23 mouse cellular contexts compared by ENCODE assay signal in genomic region chr6:39675081-39675480, GRCm38 (mm10). TPM values are rescaled to one million over a fixed set of nuclear protein-coding genes. Genes with fewer than 3 reads are reported as not detected.
A peak's percentile ranks its signal among the peaks of the same experiment; 100 is the strongest.
DNase-seq lines count a peak whose midpoint lies in the region; ATAC-seq and TF ChIP-seq lines count a peak whose summit lies in the region.
"Had no signal": no experiment of that assay in that cellular context is flagged by ENCODE, and none has a peak within 500 bp of the region (broad histone marks: within the 10 kb centered on the region; RNA-seq: fewer than 3 reads in every experiment).

No protein-coding gene starts in this region.

- 89% methylated on average over 7 of the region's 7 CpGs for WGBS in hindbrain, embryonic 16.5 days
- 83% methylated on average over 7 of the region's 7 CpGs for WGBS in lung, postnatal 0 days

- no peaks in the 10 kb centered on the region for H3K4me1 ChIP-seq in hindbrain, embryonic 16.5 days (ENCODE audit: control insufficient read depth, insufficient read depth, low read depth, low read length)
- H3K4me1 ChIP-seq in lung, postnatal 0 days (ENCODE audit: insufficient read depth, low read depth, low read length), result no peaks in the 10 kb centered on the region
- H3K4me1 ChIP-seq: embryonic facial prominence, embryonic 13.5 days; forebrain, embryonic 15.5 days; intestine, embryonic 15.5 days; limb, embryonic 13.5 days; liver, embryonic 13.5 days; stomach, embryonic 15.5 days had no signal

- H3K9me3 ChIP-seq in hindbrain, embryonic 16.5 days (ENCODE audit: control insufficient read depth, low read length), result no peaks in the 10 kb centered on the region
- H3K9me3 ChIP-seq in lung, postnatal 0 days (ENCODE audit: low read length), result no peaks in the 10 kb centered on the region
- H3K9me3 ChIP-seq: forebrain, embryonic 15.5 days; intestine, embryonic 15.5 days; limb, embryonic 13.5 days; liver, embryonic 13.5 days; stomach, embryonic 15.5 days had no signal

- ATAC-seq in hindbrain, embryonic 16.5 days, result no peak
- no peak for ATAC-seq in lung, postnatal 0 days
- ATAC-seq: forebrain, embryonic 15.5 days; intestine, embryonic 15.5 days had no signal

- H3K27ac ChIP-seq in hindbrain, embryonic 16.5 days (ENCODE audit: low read depth, low read length), result no peak overlapping the region
- no peak overlapping the region for H3K27ac ChIP-seq in lung, postnatal 0 days (ENCODE audit: low read length)
- H3K27ac ChIP-seq: embryonic facial prominence, embryonic 13.5 days; forebrain, embryonic 15.5 days; hindbrain, embryonic 14.5 days; intestine, embryonic 15.5 days; limb, embryonic 13.5 days; liver, embryonic 13.5 days; stomach, embryonic 15.5 days had no signal

- H3K4me2 ChIP-seq in hindbrain, embryonic 16.5 days (ENCODE audit: low read length), result no peak overlapping the region
- no peak overlapping the region for H3K4me2 ChIP-seq in lung, postnatal 0 days (replicated peaks; ENCODE audit: low read depth, low read length)
- H3K4me2 ChIP-seq: embryonic facial prominence, embryonic 13.5 days; forebrain, embryonic 15.5 days; heart, embryonic 12.5 days; hindbrain, embryonic 14.5 days; intestine, embryonic 15.5 days; limb, embryonic 13.5 days; liver, embryonic 13.5 days; lung, embryonic 14.5 days; stomach, embryonic 15.5 days had no signal

- peak; percentile 66 to 75 for DNase-seq in left cerebral cortex, adult 18-20 months (ENCODE audit: low spot score in 2 of 2)
- DNase-seq in left cerebral cortex, postnatal 10 days (ENCODE audit: extremely low spot score in 1 of 2, low spot score in 2 of 2), result no peak
- peak; percentile 27 to 33 for DNase-seq in layer of hippocampus, adult 8-10 months (ENCODE audit: low spot score in 2 of 2)
- peak; percentile 35 to 54 for DNase-seq in left cerebral cortex, adult 9 months (ENCODE audit: low spot score in 2 of 2)
- peak; percentile 78 for DNase-seq in telencephalon, adult 2 months (ENCODE audit: low read depth, low spot score)
- no peak for DNase-seq in lung, postnatal 0 days (ENCODE audit: low spot score)
- DNase-seq: adrenal gland, adult 8-10 months; cerebellum, postnatal 14 days; gastrocnemius, postnatal 10 days; heart, adult 11 months; kidney, postnatal 36 days; liver, embryonic 13.5 days; lung, embryonic 14.5 days; lung, postnatal 4 days; thymus, adult 2 months had no signal

- H3K9ac ChIP-seq in hindbrain, embryonic 16.5 days (ENCODE audit: low read depth, low read length), result no peak overlapping the region
- H3K9ac ChIP-seq in lung, postnatal 0 days (replicated peaks; ENCODE audit: low read depth), result no peak overlapping the region
- H3K9ac ChIP-seq: embryonic facial prominence, embryonic 13.5 days; forebrain, embryonic 15.5 days; heart, embryonic 12.5 days; hindbrain, embryonic 14.5 days; intestine, embryonic 15.5 days; limb, embryonic 13.5 days; liver, embryonic 13.5 days; lung, embryonic 14.5 days; stomach, embryonic 15.5 days had no signal

- intact Hi-C loops in left cerebral cortex, postnatal 10 days (cut with DNase I), result no loop called here

- H3K4me3 ChIP-seq in hindbrain, embryonic 16.5 days (ENCODE audit: low read length), result no peak overlapping the region
- no peak overlapping the region for H3K4me3 ChIP-seq in lung, postnatal 0 days (ENCODE audit: low read depth, low read length)
- H3K4me3 ChIP-seq: embryonic facial prominence, embryonic 13.5 days; forebrain, embryonic 15.5 days; heart, embryonic 12.5 days; intestine, embryonic 15.5 days; limb, embryonic 13.5 days; liver, embryonic 13.5 days; stomach, embryonic 15.5 days had no signal

- H3K27me3 ChIP-seq in hindbrain, embryonic 16.5 days (replicated peaks; ENCODE audit: control insufficient read depth, insufficient read depth, low read length), result no peaks in the 10 kb centered on the region
- H3K27me3 ChIP-seq in lung, postnatal 0 days (replicated peaks; ENCODE audit: insufficient read depth, low read length), result no peaks in the 10 kb centered on the region
- H3K27me3 ChIP-seq: embryonic facial prominence, embryonic 13.5 days; forebrain, embryonic 15.5 days; heart, embryonic 12.5 days; intestine, embryonic 15.5 days; limb, embryonic 13.5 days; liver, embryonic 13.5 days; stomach, embryonic 15.5 days had no signal

- peaks cover 3% of the 10 kb centered on the region; the same call in 1 of the 2 replicates for H3K36me3 ChIP-seq in hindbrain, embryonic 16.5 days (ENCODE audit: control insufficient read depth, insufficient read depth, low read length)
- peaks cover 5% of the 10 kb centered on the region for H3K36me3 ChIP-seq in lung, postnatal 0 days (ENCODE audit: insufficient read depth, low read length)

- no peak for TF ChIP-seq CTCF in lung, postnatal 0 days (IDR thresholded peaks at IDR 0.05)

- no peak for TF ChIP-seq EP300 in lung, postnatal 0 days (IDR thresholded peaks at IDR 0.05)

RNA-seq across cellular contexts. Expression of gene Braf, which starts 50.2 kb away (rescaled TPM):
- 100 to 1,000 TPM; 113 to 115 TPM for total RNA-seq in left cerebral cortex, adult 18-20 months (2021)
- 10 to 100 TPM; 90.9 to 92.5 TPM for total RNA-seq in left cerebral cortex, postnatal 10 days (2021)
- 100 to 1,000 TPM; 115 to 144 (median 134) TPM for total RNA-seq in layer of hippocampus, adult 8-10 months (2022)
- 20.7 and 23.9 TPM in 2 replicates for polyA plus RNA-seq in hindbrain, embryonic 16.5 days (2015; fragmentation: Nextera tagmentation; extraction: Ambion mirVana)
- 8.1 and 9.6 TPM in 2 replicates for polyA plus RNA-seq in lung, postnatal 0 days (2015; fragmentation: Nextera tagmentation; extraction: Ambion mirVana)

Comparison
In these comparisons a context has a peak if more than half of its experiments do, and no peak if none do; other contexts are left out.
1. DNase-seq: peak in left cerebral cortex, adult 18-20 months (2 of 2), layer of hippocampus, adult 8-10 months (2 of 2), left cerebral cortex, adult 9 months (2 of 2) and telencephalon, adult 2 months (single experiment); none in left cerebral cortex, postnatal 10 days (0 of 2) and lung, postnatal 0 days (single experiment).